Mouse (Mus musculus): ENCODE results near the gene Rasa4.

Gene Rasa4

GRCm38 (mm10) chr5:136115891-136116783 lies 32.4 kb downstream of the Rasa4 start, which contains the start of gene Polr2j:
Gene Polr2j, plus strand, starts transcription at chr5:136116631.
- peak; percentile 98 for DNase-seq

- DNase-seq, result no peak
Observed at GRCm38 (mm10) chr5:136116784-136117112, 33.0 kb downstream of the Rasa4 start.

GRCm38 (mm10) chr5:136122165-136122564 lies 38.4 kb downstream of the Rasa4 start:
- no peak for DNase-seq

GRCm38 (mm10) chr5:136135571-136136291 lies 52.0 kb downstream of the Rasa4 start, which contains the start of the genes Lrwd1 and Alkbh4:
Gene Lrwd1, minus strand, starts transcription at chr5:136136074.
Gene Alkbh4, plus strand, starts transcription at chr5:136136146.
- peak; percentile 99 for DNase-seq

- DNase-seq, result no peak
Observed at GRCm38 (mm10) chr5:136136292-136136990, 52.7 kb downstream of the Rasa4 start.

GRCm38 (mm10) chr5:136137658-136138274 lies 54.0 kb downstream of the Rasa4 start:
- DNase-seq, result peak; percentile 70

- no peak for DNase-seq
Observed at GRCm38 (mm10) chr5:136139393-136139792, 55.7 kb downstream of the Rasa4 start.

- peak; percentile 23 for DNase-seq
Observed at GRCm38 (mm10) chr5:136140057-136140482, 56.4 kb downstream of the Rasa4 start.

GRCm38 (mm10) chr5:136142746-136143145 lies 59.0 kb downstream of the Rasa4 start:
- no peak for DNase-seq

GRCm38 (mm10) chr5:136143161-136143755 lies 59.5 kb downstream of the Rasa4 start:
- DNase-seq, result no peak

- peak; percentile 33 for DNase-seq
Observed at GRCm38 (mm10) chr5:136144606-136145430, 61.1 kb downstream of the Rasa4 start.

- peak; percentile 32 for DNase-seq
Observed at GRCm38 (mm10) chr5:136146936-136147335, 63.2 kb downstream of the Rasa4 start.

GRCm38 (mm10) chr5:136147704-136148103 lies 64.0 kb downstream of the Rasa4 start:
- no peak for DNase-seq

GRCm38 (mm10) chr5:136149134-136149576 lies 65.4 kb downstream of the Rasa4 start:
- DNase-seq, result peak; percentile 25

GRCm38 (mm10) chr5:136152365-136152764 lies 68.6 kb downstream of the Rasa4 start:
- peak; percentile 40 for DNase-seq

GRCm38 (mm10) chr5:136155399-136155798 lies 71.7 kb downstream of the Rasa4 start:
- DNase-seq, result peak; percentile 38

- peak; percentile 66 for DNase-seq
Observed at GRCm38 (mm10) chr5:136160084-136160483, 76.4 kb downstream of the Rasa4 start.

Data from lung, postnatal 36 days (tissue).